Mouse (Mus musculus) gastrocnemius, postnatal 25 days (tissue): ENCODE measurements around the gene Ecm1. TPM values are rescaled to one million over a fixed set of nuclear protein-coding genes. Genes with fewer than 3 reads are reported as not detected.

ENCODE experiments used
- DNase-seq: peaks from one replicate; pipeline ENCODE4 v3.0.0; 2022
- long read RNA-seq, 2 experiments: library from polyadenylated mRNA; stranded (forward); transcript quantifications; one replicate each; pipeline ENCODE4 v2.0.0; 2021
- total RNA-seq, 2 experiments: library from RNA; stranded (reverse); gene quantifications; 1 replicate in 1 of 2; 2 replicates in 1 of 2; pipeline ENCODE4 v1.2.3; 2021

The Ecm1 gene
- total RNA-seq: 10 to 100 TPM; 14.0 to 26.6 TPM
- long read RNA-seq, experiment 1, transcript Ecm1-202 (11 exons, 1,900 nt): major isoform, 10 of 16 reads
- long read RNA-seq, experiment 1, partial matches to known transcripts: 3 of 16 reads
- long read RNA-seq, experiment 1, other reads (novel, unspliced or antisense): 2 of 16 reads
- long read RNA-seq, experiment 2, transcript Ecm1-202 (11 exons, 1,900 nt): major isoform, 11 of 39 reads
- long read RNA-seq, experiment 2, transcript Ecm1-201 (11 exons, 1,894 nt): minor isoform, 7 of 39 reads
- long read RNA-seq, experiment 2, partial matches to known transcripts: 5 of 39 reads
- long read RNA-seq, experiment 2, other reads (novel, unspliced or antisense): 15 of 39 reads

DNA sequence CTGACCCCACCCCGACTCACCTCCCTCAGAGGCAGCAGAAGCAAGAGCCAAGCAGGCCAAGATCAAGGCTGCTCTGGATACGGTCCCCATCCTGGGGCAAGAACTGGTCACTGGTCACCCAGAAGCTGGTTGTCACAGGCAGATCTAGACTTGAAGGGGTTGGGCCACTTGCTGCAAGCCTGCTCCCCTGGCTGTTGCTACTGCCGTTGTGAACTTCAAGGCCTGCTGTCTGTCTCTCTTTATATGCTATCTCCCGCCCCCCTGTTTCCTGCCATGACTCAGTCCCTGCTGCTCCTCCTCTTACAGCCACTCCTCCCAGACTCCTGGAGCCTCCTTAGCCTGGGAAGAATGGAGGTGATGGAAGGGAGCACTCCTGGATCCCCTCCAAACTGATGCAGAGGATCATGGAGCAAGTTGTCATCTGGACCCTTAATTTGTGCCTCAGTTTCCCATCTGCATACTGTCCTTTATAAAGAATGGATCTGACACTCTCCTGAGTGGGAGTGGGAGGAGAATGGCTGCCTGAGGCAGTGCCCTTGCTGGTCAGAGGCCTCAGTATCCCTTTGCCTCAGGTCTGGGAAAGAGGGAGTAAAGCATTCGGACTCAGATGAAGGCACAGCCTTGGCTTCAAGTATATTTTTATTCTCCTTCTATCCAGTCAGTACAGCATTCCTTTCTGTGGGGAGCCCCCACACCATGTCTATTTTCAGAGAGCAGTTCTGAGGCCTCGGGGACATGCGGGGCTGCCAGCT lies at the start of gene Ecm1:
Ecm1 (minus strand) TSS at position 217 of the 752 bp plus-strand sequence.
- DNase-seq: peak; percentile 54

DNA sequence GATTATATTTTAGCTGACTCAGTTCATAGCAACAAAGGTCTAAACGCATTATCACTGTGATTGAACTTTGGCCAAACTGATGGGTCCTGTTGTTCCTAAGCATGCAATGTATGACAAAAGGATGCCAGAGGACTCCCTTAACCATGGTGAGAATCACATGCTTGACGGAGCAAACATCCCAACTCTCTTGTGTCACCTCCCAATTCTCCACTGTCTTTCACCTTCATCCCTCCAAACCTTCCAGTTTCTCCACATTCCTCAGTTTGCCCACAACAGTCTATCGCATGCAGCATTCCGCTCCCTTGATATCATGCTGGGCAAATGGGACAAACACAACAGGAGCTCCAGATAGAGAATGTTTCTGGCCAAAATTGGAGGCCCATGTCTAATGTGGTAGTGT lies 46.1 kb upstream of the Ecm1 start:
- DNase-seq: no peak

GRCm38 (mm10) chr3:95771985-95772384 lies 32.6 kb upstream of the Ecm1 start:
- no peak for DNase-seq

DNA sequence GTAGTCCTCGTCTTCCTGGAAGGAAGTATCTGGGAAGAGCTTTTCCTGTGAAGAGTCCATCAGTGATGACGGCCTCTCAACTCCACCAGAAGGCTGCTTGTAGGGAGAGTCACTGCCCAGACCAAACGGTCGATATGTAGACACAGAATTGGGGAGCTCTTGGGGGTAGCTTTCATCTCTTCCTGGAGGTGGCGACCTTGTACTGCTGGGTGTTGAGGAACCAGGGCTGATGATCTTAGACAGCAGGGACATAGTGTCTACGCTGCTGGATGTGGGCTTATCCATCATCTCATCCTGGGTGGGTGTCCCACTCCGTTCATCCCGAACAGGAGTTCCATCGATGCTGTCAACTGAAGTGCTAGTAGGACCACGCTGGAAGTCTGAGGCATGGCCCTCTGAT lies 26.2 kb upstream of the Ecm1 start:
- no peak for DNase-seq

DNA sequence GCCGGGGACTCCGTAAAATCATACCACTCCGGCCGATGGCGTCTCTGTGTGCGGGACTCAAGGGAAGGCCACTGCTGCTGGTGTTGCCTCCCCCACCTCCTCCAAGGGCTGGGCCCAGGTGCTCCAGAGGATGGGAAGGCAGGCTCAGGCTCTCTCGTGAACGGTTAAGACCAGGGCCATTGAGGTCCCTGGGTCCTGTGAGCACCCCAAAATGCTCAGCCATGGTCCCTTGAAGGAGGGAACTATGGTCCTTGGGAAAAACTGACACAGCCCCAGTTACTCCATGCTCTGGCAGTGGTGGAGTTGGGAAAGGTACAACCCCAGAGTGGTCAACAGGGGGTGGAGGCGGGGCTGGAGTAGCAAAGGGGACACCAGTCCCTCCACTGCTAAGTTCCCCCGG lies 24.4 kb upstream of the Ecm1 start:
- DNase-seq: no peak

- DNase-seq: no peak
These were observed 23.6 kb upstream of the Ecm1 start for GRCm38 (mm10) chr3:95762961-95763360.

- no peak for DNase-seq
These were observed 22.4 kb upstream of the Ecm1 start for GRCm38 (mm10) chr3:95761771-95762170.

- no peak for DNase-seq
These were observed 21.3 kb upstream of the Ecm1 start for GRCm38 (mm10) chr3:95760656-95761055.

DNA sequence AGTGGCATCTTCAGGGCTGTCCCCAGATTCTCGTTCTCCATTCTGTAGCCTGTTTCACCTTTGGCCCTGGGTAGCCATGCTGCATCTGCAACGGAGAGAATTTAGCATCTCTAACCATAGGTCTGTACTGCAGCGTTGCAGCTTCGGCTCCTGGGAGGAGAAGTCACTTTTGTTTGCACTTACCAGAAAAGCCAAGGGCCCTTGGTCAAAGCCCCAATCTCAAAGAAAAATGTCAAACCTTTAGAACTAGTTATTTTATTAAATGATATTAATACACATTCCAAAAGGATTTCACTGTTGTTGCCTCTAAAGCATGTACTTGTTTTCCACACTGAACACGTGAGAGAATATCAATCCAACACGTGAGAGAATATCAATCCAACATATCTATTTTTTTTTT lies 20.7 kb upstream of the Ecm1 start, which contains the start of gene Tars2:
Tars2 (minus strand) TSS at position 101 of the 400 bp plus-strand sequence.
- DNase-seq: no peak

DNA sequence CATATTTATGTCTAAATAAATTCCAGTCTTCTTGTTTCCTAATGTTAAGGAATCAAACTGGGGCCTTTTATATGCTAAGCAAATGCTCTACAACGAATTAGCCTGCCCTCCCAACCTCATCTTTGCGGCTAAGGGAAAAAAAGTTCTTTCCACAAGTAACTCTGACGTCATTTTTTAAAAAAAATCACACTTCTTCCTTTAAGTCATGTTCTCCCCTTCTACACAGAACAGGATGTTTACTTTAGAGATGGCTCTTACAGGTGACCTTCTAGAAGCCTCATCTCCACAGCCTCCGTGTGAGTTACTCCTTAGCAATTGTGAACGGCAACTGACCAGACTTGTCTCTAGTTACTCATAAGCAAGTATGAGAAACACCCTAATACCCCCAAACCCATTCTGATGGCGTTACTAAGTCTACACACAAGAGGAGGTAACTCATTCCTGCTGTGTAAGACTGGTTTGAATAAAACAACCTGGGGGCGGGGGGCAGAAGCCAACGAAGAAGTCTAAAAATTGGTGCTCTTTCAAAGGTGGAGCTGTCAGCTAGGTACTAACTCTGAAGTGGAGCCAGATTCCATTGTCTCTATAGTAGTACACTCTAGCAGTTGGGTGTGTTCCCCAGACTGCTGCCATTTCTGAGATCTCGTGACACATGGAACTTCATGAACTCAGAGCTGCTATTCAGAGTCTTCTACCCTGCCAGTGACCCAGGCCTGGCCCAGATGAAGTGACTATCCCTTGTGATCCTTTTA lies 19.3 kb upstream of the Ecm1 start:
- DNase-seq: no peak

DNA sequence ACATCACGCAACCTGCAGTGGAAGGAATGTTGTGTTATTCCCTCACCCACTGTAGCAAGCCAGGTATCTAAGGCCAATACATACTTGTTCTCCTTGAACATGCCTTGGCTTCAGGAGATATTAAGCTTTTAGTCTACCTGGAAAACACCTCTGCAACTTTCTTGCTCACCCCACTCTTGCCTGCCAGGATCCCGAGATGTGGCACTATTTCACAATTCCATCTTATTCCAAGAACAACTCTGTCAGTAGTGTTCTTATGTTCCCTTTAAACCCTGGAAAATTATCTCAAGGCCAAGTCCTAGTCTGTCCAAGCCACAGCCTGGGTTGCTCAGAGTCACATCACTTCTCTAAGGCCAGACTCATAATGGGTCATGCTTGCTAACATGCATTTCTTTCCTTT lies 17.4 kb upstream of the Ecm1 start:
- no peak for DNase-seq

GRCm38 (mm10) chr3:95754345-95755206 lies 15.2 kb upstream of the Ecm1 start:
- DNase-seq: peak; percentile 93

GRCm38 (mm10) chr3:95752935-95753334 lies 13.6 kb upstream of the Ecm1 start:
- no peak for DNase-seq

DNA sequence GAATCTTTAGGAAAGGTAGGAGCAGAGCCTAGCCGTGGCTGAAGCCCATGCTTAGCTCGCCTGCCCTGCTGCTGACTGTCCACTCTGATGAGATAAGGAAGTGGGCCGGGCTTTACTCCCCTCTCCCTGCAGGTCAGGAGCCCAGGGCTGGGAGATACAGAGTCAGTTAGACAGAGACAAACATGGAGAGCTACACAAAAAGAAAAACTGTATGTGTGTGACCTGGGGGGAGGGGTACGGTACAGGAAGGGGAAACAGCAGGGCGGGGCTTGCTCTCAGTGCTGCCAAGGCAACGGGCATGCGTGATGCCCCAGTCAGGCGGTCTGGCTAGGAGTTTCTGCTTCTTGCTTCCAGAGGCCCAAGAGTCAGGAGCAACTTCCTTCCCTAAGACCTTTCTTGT lies 1.0 kb upstream of the Ecm1 start:
- no peak for DNase-seq

GRCm38 (mm10) chr3:95735071-95735670 lies 4.2 kb downstream of the Ecm1 start:
- DNase-seq: no peak

DNA sequence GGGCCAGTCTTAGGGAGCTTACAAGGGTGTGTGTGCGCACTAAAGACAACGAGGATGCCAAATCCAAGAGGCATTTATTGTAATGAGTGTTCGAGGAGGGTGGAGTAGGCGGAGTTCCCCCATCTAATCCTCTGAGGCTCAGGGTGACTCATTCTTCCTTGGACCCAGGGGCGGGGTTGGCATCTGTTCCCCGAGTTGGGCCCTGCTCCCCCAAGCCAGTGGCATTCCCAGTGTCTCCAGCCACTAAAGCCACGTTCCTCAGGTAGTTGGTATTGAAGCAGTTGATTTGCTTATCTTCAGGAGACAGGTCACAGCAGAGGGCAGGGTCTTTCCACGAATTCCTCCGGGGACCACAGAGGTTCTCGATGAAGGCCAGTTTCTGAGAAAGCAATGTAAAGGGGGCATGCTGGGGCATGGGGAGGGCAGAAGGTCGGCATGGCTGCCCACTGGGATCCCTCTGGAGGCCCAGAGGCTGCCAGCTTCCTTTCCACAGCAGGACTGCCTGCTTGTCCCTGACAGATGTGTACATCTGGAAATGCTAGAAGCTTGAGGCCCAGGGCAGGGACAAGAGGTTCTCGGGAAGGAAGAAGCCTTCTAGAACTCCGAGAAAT lies 5.2 kb downstream of the Ecm1 start:
- peak; percentile 55 for DNase-seq

DNA sequence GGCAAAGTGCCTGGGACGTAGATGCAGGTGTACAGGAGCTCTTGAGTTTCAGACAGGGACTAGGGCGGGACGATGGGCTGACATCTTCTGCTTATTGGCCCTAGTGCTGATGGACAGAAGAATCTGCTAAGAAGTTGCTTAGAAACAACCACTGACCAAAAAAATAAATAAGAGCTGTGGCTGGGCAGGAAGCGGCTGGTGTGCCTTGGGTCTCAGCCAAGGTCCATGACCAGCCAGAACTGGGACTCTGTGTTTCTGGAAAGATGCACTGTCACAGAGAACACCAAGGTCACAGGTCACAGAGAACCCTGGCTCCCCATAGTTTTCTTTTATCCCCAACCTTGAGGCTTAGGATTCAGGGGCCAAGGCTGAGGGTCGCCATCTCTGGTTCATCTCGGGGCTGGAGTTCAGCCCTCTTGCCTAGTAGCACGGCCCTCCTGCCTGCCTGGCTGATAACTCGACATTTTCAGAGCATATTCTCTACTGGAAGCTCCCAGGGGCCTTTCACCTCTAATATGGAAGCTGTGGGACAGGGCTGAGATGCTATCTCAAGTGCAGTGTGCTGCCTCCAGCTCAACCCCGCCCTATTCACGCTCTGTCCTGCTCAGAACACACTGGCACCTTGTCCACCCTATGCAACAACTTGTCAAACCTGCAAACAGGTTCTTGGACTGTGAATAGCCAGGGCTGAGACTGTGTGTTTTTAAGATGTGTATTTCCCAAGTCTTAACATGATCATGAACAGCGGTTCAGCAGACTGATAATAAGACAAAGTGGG lies 6.4 kb downstream of the Ecm1 start:
- DNase-seq: no peak

GRCm38 (mm10) chr3:95732297-95732696 lies 7.1 kb downstream of the Ecm1 start:
- no peak for DNase-seq

GRCm38 (mm10) chr3:95731802-95732201 lies 7.6 kb downstream of the Ecm1 start:
- DNase-seq: no peak

GRCm38 (mm10) chr3:95730431-95730830 lies 8.9 kb downstream of the Ecm1 start:
- no peak for DNase-seq
